Mouse (Mus musculus) spleen, postnatal 0 days (tissue): Measurements from ENCODE around the gene Olfr399. TPM values are rescaled to one million over a fixed set of nuclear protein-coding genes. Genes with fewer than 3 reads are reported as not detected.

Experiments
- polyA plus RNA-seq: library from polyadenylated mRNA; unstranded; fragments of >200 nt; fragmentation: Nextera tagmentation; extraction: Ambion mirVana; gene quantifications from 2 replicates; pipeline ENCODE4 v1.2.1, GENCODE M21; 2015

Gene Olfr399
- polyA plus RNA-seq: not detected in 2 replicates

GRCm38 (mm10) chr11:74056451-74056850 lies at the start of gene Olfr399, which contains the start of gene Olfr139:
Gene Olfr399, minus strand, starts transcription at chr11:74056615.
Gene Olfr139, minus strand, starts transcription at chr11:74056551.

GRCm38 (mm10) chr11:74069655-74070054 lies 13.2 kb upstream of the Olfr399 start, which contains the start of gene Zfp616:
Gene Zfp616, plus strand, starts transcription at chr11:74069955.

Other genes starting within 250 kb of the Olfr399 start
- not detected in 2 replicates for gene Olfr392, start 239.6 kb downstream of the Olfr399 start, polyA plus RNA-seq
- not detected in 2 replicates for gene Olfr393, start 205.2 kb downstream of the Olfr399 start, polyA plus RNA-seq
- gene Olfr394, start 165.8 kb downstream of the Olfr399 start, polyA plus RNA-seq: not detected in 2 replicates
- not detected in 2 replicates for gene Olfr395, start 147.3 kb downstream of the Olfr399 start, polyA plus RNA-seq
- not detected in 2 replicates for gene Olfr23, start 119.9 kb downstream of the Olfr399 start, polyA plus RNA-seq
- not detected in 2 replicates for gene Olfr397, start 95.8 kb downstream of the Olfr399 start, polyA plus RNA-seq
- gene Olfr398, start 66.2 kb downstream of the Olfr399 start, polyA plus RNA-seq: not detected in 2 replicates
- gene Olfr139, start 64 bp downstream of the Olfr399 start, polyA plus RNA-seq: not detected in 2 replicates
- gene Zfp616, start 13.3 kb upstream of the Olfr399 start, polyA plus RNA-seq: not detected in 2 replicates
- not detected in 2 replicates for gene Olfr401, start 57.1 kb upstream of the Olfr399 start, polyA plus RNA-seq
- gene Olfr402, start 96.9 kb upstream of the Olfr399 start, polyA plus RNA-seq: not detected in 2 replicates
- gene Olfr403, start 129.6 kb upstream of the Olfr399 start, polyA plus RNA-seq: not detected in 2 replicates
- gene Olfr43, start 154.8 kb upstream of the Olfr399 start, polyA plus RNA-seq: not detected in 2 replicates
- gene Olfr406, start 203.2 kb upstream of the Olfr399 start, polyA plus RNA-seq: not detected in 2 replicates
- not detected in 2 replicates for gene Olfr59, start 227.1 kb upstream of the Olfr399 start, polyA plus RNA-seq